Mouse (Mus musculus) layer of hippocampus, adult 2 months (tissue): ENCODE results near the gene Ston1. TPM values are rescaled to one million over a fixed set of nuclear protein-coding genes. Genes with fewer than 3 reads are reported as not detected.

Experiments
- DNase-seq, 2 experiments: peaks; one replicate each; pipeline ENCODE4 v3.0.0; 2022; ENCODE audit warnings: low spot score in 2 of 2
- H3K27ac ChIP-seq: fragments of 200-600 bp; 2 replicates; pipeline ENCODE4 v1.8.1; 2022
- H3K4me3 ChIP-seq: fragments of 200-600 bp; 2 replicates; pipeline ENCODE4 v1.8.1; 2022; ENCODE audit warnings: mild to moderate bottlenecking
- CTCF ChIP-seq: fragments of 200-600 bp; conservative IDR thresholded peaks from 2 replicates; pipeline ENCODE4 v1.8.1; 2022; ENCODE audit warnings: antibody characterized with exemption, mild to moderate bottlenecking, moderate library complexity
- total RNA-seq, 2 experiments: library from RNA; stranded (reverse); gene quantifications; 2 replicates each; pipeline ENCODE4 v1.2.3; 2021

Ston1 gene
- total RNA-seq, 2 experiments from 2014 or later: 14.1 to 17.1 TPM

DNA sequence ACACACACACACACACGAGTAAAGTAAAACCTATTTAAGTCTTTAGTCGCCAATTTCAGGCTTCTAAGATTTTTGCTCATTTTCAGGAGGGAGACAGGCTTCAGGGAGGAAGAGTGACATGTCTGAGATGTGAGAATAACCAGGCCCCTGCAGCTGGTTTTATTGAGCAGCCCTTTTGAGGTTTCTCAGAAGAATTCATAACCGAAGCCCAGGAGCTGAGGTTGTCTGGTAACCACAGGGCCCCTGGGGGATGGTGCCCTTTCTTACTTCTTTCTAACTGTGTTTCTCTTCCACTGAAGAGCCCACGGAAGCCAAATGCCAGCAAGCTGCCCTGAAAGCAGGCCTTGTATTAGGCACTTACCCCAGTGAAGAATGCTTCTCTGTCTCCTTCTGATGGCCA is 23.5 kb downstream of the Ston1 start:
- no peak overlapping the region for H3K27ac ChIP-seq
- no peak overlapping the region for H3K4me3 ChIP-seq
- no peak for DNase-seq
- no peak for TF ChIP-seq CTCF

DNA sequence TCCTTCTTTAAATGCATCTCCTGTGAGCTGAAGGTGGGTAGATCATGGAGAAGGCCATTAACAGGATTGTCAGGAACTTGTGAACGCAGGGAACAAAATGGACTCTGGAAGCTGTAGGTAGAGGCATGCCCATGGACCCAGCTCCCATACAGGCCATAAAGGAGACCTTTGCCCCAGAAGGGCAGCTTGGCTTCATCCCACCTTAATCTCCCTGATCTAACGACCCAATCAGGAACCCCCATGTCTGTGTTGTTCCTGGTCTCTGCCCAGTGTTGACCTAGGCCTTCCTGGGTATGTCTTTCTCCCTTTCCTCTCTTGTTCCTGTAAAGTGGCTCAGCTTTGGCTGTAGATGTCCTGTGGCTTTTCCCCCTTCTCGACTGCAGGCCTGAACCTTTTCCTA is 23.9 kb downstream of the Ston1 start:
- H3K27ac ChIP-seq: no peak overlapping the region
- no peak for DNase-seq
- TF ChIP-seq CTCF: no peak
- no peak overlapping the region for H3K4me3 ChIP-seq

DNA sequence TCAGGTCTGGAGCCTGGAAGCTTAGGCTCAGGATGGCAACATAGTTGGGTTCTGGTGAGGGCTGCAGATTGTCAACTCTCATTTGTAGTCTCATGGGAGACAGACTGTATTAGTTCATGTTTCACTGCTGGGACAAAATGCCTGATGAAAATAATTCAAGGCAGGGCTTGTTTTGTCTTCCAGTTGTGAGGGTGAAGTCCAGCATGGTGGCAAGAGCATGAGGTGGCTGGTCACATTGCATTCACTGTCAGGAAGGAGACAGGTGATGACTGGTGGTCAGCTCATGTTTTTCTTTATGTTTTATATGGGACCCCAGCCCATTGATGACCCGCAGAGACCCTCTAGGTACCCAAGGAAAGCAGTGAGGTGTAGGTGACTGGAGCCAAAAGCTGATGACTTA is 25.2 kb downstream of the Ston1 start:
- Histone ChIP-seq H3K4me3 (no peak overlapping the region), H3K27ac (no peak overlapping the region)
- TF ChIP-seq CTCF: no peak
- no peak for DNase-seq

DNA sequence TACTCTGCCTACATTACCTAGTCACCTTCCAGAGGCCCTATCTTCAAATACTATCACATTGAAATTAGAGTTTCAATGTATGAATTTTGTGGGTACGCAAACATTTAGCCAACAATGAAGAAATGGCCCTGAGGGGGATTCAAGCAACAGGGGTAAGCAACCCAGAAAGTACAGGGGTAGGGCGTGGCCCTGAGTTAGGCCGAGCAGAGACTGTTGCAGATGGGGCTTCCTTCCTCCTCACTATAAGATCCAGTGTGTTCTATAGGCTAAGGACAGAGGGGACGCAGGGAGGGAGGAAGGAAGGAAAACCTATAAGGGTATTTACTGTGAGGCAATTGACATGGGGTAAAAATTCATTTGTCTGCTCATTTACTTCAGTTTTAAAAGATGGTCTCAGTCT is 26.9 kb downstream of the Ston1 start:
- TF ChIP-seq CTCF: no peak
- DNase-seq: no peak
- no peak overlapping the region for H3K27ac ChIP-seq
- H3K4me3 ChIP-seq: no peak overlapping the region

DNA sequence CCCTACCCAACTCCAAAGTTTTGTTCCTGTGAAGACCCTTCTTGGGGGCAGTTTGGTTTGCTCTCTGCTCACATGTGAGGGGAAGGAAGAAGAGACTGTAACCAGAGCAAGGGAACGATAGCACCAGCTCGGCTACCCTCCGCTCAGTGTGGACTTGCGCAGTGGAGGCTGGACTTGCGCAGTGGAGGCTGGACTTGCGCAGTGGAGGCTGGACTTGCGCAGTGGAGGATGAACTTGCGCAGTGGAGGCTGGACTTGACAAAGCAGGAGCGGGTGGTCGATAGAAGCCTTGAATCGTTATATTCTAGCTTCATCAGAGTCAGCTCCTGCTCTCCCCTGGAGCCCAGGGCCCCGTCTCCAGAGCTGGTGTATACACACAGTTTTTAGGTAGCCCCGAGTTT is 27.9 kb downstream of the Ston1 start:
- no peak for TF ChIP-seq CTCF
- DNase-seq: no peak
- Histone ChIP-seq H3K27ac (no peak overlapping the region), H3K4me3 (no peak overlapping the region)

DNA sequence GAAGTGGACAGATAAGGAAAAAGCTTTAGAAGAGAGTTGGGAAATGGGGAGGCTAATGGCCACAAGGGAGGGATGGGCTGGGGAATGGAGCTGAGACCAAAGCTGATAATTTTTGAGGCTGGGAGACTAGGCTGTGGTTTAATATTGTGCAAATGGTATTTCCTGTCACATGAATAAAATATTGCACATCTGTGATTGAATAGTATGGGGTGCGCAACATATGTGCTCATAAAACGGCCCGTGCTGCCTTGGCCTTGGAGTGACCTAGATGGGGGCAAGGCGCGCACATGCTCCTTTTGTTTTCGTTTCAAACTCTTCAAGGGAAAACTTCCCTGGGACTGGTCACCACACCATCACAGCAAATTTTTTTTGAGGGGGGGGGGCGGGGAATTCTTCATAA is 28.4 kb downstream of the Ston1 start:
- DNase-seq: no peak
- TF ChIP-seq CTCF: no peak
- H3K27ac ChIP-seq: no peak overlapping the region
- no peak overlapping the region for H3K4me3 ChIP-seq

DNA sequence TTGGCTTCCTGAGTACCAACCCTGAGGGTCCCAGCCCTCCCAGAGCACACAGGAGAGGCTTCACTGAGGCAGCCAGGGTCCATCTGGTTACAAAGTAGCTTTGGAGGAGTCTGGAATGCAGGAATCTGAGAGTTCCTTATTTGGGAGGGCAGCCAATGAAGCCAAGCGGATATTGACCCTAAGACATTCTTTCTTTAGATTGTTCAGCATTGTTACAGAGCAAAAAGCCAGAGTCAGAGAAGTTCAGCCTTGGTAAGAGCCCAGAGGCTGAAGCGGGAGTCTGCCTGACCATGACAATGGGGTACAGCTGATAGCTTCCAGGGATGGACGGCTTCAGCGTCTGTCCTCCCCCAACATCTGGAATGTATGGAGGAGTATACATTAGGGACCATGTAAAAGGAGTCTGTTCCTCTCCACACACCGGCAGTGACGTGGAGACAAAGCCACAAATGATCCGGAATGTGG is 28.9 kb downstream of the Ston1 start:
- Histone ChIP-seq H3K27ac (no peak overlapping the region; the same call in 1 of the 2 replicates), H3K4me3 (no peak overlapping the region)
- no peak for TF ChIP-seq CTCF
- DNase-seq: no peak

DNA sequence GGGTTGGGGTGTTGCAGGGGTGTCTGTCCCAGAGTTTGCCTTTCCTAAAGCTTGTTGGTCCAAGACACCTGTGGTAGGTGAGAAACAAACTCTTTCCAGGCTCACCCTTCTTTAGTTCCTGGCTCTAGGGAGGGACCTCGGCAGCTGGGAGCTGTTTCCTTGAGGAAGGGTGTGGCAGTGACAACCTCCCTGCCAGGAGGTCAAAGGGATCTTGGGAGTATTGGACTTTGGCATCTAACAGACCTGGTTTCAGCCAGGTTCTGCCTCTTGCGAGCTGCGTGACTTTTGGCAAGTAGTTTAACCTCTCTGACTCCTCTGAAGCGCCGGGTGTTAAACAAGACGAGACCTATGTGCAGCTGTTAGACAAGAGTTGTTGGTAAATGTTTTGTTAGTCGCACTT is 29.7 kb downstream of the Ston1 start:
- H3K27ac ChIP-seq: no peak overlapping the region
- DNase-seq: no peak
- H3K4me3 ChIP-seq: no peak overlapping the region
- TF ChIP-seq CTCF: no peak

DNA sequence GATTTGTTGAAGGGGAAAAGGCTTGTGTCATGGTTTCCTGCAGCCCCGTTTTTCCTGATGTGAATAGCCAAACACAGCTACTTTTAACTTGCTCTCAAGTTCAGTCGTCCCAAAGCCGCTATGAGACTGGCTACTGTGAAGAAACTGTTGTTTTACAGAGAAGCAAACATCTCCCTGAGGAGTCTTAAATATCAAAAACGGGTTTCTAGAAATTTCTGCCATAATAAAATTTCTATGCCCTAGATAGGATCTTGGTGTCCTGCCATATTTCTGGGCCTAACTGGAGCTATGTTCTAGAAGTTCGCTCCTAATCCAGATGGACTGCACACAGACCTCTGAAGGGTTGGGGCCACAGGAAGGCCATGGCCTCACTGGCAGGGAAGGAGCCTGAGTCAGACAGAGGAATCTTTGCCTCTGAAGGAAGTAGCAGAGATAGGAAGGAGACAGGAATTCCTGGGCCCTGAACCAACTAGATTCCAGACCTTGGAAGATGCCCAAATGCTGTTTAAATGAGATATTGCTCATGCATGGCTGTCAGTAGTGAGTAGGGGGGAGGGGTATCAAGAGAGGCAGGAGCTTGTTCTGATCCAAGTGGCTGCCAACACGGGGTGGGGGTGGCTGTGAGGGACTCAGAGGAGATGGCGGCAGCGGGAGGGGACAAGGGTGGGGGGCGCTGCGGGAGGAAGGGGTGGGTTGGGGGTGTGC is 31.3 kb downstream of the Ston1 start:
- Histone ChIP-seq H3K27ac (peak overlapping the region; percentile 65; the same call in 1 of the 2 replicates), H3K4me3 (no peak overlapping the region)
- DNase-seq: no peak
- no peak for TF ChIP-seq CTCF

DNA sequence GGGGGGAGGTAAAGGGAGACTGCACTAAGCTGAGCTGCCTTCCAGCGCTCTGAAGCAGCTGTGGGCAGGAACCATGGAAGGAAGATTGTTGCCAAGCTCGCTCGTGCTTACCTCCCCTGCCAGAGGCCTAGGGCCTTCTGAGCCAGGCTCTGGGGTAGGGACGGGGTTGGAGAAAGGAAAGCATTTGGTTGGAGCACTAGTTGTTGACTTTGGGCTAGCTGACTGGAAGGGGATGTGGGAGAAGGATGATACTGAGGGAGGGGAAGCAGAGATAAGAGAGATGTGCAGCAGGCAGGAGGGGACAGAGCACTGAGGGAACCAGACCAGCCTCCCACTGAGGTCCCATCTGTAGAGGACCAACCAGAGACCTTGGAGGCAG is 31.9 kb downstream of the Ston1 start:
- Histone ChIP-seq H3K4me3 (no peak overlapping the region), H3K27ac (peak overlapping the region; percentile 65)
- no peak for TF ChIP-seq CTCF
- DNase-seq: no peak

DNA sequence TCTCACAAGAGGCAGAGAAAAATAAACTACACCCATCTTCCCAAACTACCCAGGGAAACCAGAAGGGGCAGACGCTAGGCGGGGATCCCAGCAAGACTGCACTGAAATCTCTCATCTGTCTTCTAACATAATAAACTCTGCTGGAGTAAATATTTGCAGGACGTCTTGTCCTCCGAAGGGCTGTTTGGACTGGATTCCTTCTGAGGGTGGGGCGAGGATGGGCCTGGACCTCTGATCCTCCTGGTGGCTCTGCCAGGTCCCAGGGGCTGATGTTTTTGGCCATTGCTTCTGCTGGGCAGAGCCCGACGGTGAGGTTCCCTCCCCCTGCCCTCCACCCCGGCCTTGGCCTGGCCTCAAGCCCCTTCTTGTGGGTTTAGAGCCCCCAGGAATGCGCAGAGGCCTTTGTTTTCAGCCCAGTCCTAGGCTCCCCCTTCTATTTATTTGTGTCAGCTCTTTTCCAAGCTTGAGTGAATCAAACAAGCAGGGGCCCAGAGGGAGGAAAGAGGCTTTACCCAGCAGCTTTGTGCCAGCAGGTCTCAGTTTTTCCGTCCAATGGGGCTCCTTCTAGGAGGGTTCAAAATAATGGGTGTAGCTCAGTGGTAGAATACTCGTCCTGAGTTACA is 32.6 kb downstream of the Ston1 start:
- no peak for DNase-seq
- TF ChIP-seq CTCF: peak; percentile 57
- peak overlapping the region; percentile 49; the same call in 1 of the 2 replicates for H3K27ac ChIP-seq
- no peak overlapping the region for H3K4me3 ChIP-seq

DNA sequence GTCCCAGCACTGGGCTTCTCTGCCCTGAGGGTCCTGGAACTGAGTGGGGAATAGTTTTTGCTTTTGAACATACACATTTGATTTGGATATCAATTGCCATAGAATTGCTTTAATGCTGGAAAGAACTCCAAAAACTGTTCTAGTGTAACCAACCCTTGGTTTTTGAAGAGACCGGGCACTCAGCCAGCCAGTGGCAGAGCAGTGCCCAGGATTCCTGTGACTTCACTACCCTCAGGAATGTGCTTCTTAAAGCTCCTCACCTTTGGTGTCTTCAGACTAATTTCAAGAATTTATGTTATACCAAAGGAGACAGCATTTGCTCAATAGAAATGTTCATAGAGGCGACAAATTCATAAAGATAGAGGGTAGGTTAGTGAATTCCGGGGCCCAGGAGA is 33.1 kb downstream of the Ston1 start:
- TF ChIP-seq CTCF: no peak
- Histone ChIP-seq H3K4me3 (no peak overlapping the region), H3K27ac (peak overlapping the region; percentile 49; the same call in 1 of the 2 replicates)
- DNase-seq: no peak

DNA sequence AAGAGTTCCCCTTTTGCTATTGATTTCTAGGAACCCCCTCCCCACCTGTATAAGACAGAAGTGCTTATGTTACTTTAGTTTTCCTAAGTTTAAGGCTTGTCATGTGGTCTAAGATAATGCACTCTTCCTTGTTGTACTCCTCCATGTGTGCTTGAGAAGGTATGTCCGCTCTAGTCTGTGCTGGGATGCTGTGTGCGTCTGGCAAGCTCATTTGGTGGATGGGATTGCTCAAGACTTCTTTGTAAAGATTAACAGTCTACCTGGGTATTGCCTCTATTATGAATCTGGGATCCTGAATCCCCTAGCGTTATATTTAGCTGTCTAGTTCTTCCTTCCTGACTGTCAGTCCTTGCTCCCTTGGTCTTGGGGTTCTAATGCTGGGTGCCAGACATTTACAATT is 35.1 kb downstream of the Ston1 start:
- Histone ChIP-seq H3K27ac (no peak overlapping the region), H3K4me3 (no peak overlapping the region)
- no peak for TF ChIP-seq CTCF
- no peak for DNase-seq

DNA sequence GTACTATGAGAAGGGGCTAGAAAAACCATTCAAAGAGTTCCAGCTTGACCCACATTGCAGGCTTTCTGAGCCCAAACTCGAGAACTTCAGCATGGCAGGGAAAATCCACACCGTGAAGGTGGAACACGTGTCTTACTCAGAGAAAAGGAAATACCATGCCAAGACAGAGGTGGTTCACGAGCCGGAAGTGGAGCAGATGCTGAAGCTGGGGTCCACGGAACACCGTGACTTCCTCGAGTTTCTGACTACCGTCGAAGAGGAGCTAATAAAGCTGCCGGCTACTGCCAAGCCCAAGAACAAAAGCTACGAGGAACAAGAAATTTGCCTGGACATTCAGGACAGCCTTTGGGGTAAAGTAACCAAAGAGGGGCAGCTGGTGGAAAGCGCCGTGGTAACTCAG is 38.6 kb downstream of the Ston1 start:
- H3K4me3 ChIP-seq: no peak overlapping the region
- no peak for DNase-seq
- TF ChIP-seq CTCF: no peak
- H3K27ac ChIP-seq: no peak overlapping the region

DNA sequence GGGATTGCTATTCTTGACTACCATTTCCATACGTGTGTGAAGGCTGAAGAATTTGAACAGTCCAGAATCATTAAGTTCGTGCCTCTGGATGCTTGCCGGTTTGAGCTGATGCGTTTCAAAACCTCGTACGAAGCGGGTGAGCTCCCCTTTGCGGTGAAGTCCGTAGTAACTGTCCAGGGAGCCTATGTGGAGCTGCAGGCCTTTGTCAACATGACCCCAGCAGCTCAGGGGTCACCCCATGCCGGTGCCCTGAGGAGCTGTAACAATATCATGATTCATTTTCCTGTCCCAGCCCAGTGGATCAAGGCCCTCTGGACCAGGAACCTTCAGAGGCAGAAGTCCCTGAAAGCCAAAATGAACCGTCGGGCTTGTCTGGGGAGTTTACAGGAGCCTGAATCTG is 39.1 kb downstream of the Ston1 start:
- no peak for TF ChIP-seq CTCF
- no peak for DNase-seq
- peak overlapping the region; percentile 18; the same call in 1 of the 2 replicates for H3K27ac ChIP-seq
- H3K4me3 ChIP-seq: no peak overlapping the region
